Mouse (Mus musculus) stomach, postnatal 0 days (tissue): Measurements from ENCODE around the gene Siah2.
A peak's percentile ranks its signal among the peaks of the same experiment; 100 is the strongest.

Experiments used
- CTCF ChIP-seq: IDR thresholded peaks from 2 replicates; pipeline ENCODE4 v1.5.1; 2016; ENCODE audit warnings: antibody characterized with exemption, low read depth, mild to moderate bottlenecking, moderate library complexity
- EP300 ChIP-seq: optimal IDR thresholded peaks from 2 replicates; pipeline ENCODE3; 2016; ENCODE audit warnings: antibody characterized with exemption

GRCm38 (mm10) chr3:58653907-58654306 lies 38.3 kb downstream of the Siah2 start:
- TF ChIP-seq CTCF (peak; percentile 59), EP300 (no peak)
